Mouse (Mus musculus): ENCODE results near the gene Rpain. TPM values are rescaled to one million over a fixed set of nuclear protein-coding genes. Genes with fewer than 3 reads are reported as not detected.

Gene Rpain
- polyA plus RNA-seq, 1 experiment from 2014 or later = 78.1 TPM

DNA sequence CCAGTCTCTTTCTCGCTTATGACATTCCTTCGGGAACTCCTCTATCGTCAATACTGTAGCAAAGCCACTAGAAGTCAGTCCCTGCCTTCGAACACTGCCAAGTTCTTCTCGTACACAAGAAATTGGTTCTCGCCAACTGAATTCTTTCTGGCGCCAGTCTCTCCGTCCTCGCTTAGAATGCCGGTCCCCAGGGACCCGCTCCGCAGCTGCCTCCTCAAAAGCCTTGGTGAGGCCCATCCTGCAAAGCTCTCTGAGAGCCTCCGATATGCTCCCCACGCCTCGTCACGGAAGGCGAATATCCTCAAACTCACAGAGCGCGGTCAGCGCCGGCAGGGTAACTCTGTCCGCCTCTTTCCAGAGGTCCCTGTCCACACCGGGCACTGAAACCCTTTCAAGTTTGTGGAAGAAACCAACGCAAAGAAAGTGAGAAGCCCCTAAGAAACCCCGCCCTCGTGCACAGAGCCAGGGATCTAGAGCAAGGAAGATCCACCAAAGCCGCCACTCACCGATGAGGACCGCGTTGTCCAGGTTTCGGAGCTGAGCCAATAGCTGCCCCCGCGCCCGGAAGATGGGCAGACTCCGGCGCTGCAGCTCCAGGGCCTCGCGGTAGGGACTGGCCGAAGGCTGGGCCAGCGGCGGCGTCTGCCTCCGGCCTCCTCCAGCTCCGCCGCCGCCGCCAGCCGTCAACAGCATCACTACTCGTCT, 33.8 kb downstream of the Rpain start:
- H3K4me2 ChIP-seq = peak overlapping the region; percentile 92
- H3K36me3 ChIP-seq = peaks cover 38% of the 10 kb centered on the region
- under 1% methylated on average over 49 of the region's 49 CpGs for WGBS

GRCm38 (mm10) chr11:71004316-71004773, 34.3 kb downstream of the Rpain start, which contains the start of gene Dhx33:
Gene Dhx33, minus strand, starts transcription at chr11:71004437.
- ATAC-seq (ENCODE audit: insufficient number of reproducible peaks, insufficient read depth, low FRiP score, low TSS enrichment, low read depth) = peak; percentile 97
- WGBS = under 1% methylated on average over 35 of the region's 35 CpGs

More for the DNA sequence above, 33.8 kb downstream of the Rpain start:
- Histone ChIP-seq H3K27me3 (no peaks in the 10 kb centered on the region), H3K27ac (peak overlapping the region; percentile 77), H3K4me3 (replicated peaks) (peak overlapping the region; percentile 90), H3K9ac (replicated peaks) (peak overlapping the region; percentile 71), H3K4me1 (replicated peaks) (peaks cover 12% of the 10 kb centered on the region), H3K9me3 (no peaks in the 10 kb centered on the region)
- ATAC-seq (ENCODE audit: insufficient number of reproducible peaks, insufficient read depth, low FRiP score, low TSS enrichment, low read depth) = peak; percentile 80

DNA sequence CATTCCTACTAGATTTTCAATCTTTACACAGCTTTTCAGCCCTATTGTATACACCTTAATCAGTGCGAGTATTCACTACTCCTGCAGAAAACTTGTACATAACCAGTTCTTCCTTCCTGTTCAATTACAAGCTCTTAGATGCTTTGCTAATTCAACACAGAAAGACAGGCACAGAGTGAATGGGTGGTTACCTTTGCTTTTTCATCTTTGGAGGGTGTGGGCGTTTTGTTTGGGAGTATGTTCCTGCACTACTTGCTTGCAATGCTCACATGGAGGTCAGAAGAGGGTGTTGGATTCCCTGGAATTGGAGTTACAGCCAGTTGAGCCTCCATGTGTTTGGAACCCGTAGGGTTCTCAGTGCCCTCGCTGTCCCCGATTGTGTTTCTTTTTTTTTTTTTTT, 35.0 kb downstream of the Rpain start:
- H3K9me3 ChIP-seq = no peaks in the 10 kb centered on the region
- H3K36me3 ChIP-seq = peaks cover 37% of the 10 kb centered on the region
- H3K4me2 ChIP-seq = peak overlapping the region; percentile 92
- H3K4me3 ChIP-seq (replicated peaks) = peak overlapping the region; percentile 90; the same call in 1 of the 2 replicates
- no peak for ATAC-seq (ENCODE audit: insufficient number of reproducible peaks, insufficient read depth, low FRiP score, low TSS enrichment, low read depth)
- H3K9ac ChIP-seq (replicated peaks) = no peak overlapping the region
- H3K27me3 ChIP-seq = no peaks in the 10 kb centered on the region
- peaks cover 12% of the 10 kb centered on the region for H3K4me1 ChIP-seq (replicated peaks)
- H3K27ac ChIP-seq = no peak overlapping the region
- 67% methylated on average over 5 of the region's 5 CpGs for WGBS

More at GRCm38 (mm10) chr11:71004316-71004773, 34.3 kb downstream of the Rpain start, which contains the start of gene Dhx33:
- Histone ChIP-seq H3K4me1 (replicated peaks) (peaks cover 12% of the 10 kb centered on the region), H3K36me3 (peaks cover 37% of the 10 kb centered on the region), H3K4me3 (replicated peaks) (peak within 1 kb of the TSS; percentile 90), H3K9ac (replicated peaks) (peak within 1 kb of the TSS; percentile 71), H3K9me3 (no peaks in the 10 kb centered on the region), H3K27me3 (no peaks in the 10 kb centered on the region), H3K27ac (peak within 1 kb of the TSS; percentile 77), H3K4me2 (peak within 1 kb of the TSS; percentile 92)

DNA sequence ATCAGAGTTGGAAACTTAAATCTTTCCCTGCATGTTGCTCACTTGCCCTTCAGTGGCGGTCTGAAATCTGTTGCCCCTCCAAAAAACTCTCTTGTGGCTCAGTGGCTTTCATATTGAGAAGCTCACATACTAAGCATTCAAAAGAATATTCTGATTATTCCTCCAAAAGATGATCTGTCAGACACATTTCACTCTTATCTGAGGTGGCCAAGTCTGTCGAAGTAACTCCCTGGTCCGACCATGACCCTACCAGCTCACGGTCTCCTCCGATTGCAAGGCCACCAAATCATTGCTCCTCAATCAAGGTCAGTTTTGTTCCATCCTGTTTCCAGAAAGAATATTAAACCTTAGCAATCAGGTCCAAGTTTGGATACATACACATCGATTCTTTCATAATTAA, 37.0 kb downstream of the Rpain start:
- 91% methylated on average over 6 of the region's 6 CpGs for WGBS
- no peak for ATAC-seq (ENCODE audit: insufficient number of reproducible peaks, insufficient read depth, low FRiP score, low TSS enrichment, low read depth)
- Histone ChIP-seq H3K4me3 (replicated peaks) (no peak overlapping the region), H3K27me3 (no peaks in the 10 kb centered on the region), H3K4me2 (no peak overlapping the region), H3K36me3 (peaks cover 44% of the 10 kb centered on the region), H3K27ac (no peak overlapping the region), H3K9ac (replicated peaks) (no peak overlapping the region), H3K4me1 (replicated peaks) (peaks cover 12% of the 10 kb centered on the region), H3K9me3 (no peaks in the 10 kb centered on the region)

DNA sequence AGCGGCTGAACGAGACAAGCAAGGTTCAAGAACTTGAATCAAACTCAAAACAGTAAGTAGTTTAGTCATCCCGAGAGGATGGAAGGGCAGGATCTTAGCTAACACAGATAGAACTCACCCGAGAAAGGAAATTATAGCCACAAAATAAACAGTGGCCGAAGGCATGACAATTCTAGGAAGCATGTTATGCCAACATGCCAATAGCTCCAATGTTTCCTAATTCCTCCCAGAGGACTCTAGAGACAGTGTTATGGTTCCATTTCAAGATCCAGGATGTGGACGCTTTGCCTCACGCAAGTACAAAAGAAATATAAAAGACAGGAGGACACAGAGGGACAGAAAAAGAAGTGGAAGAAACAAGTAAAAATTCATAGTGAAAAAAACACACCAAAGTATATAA, 37.8 kb downstream of the Rpain start:
- peaks cover 52% of the 10 kb centered on the region for H3K36me3 ChIP-seq
- no peaks in the 10 kb centered on the region for H3K27me3 ChIP-seq
- no peak overlapping the region for H3K9ac ChIP-seq (replicated peaks)
- 93% methylated on average over 7 of the region's 7 CpGs for WGBS
- no peak for ATAC-seq (ENCODE audit: insufficient number of reproducible peaks, insufficient read depth, low FRiP score, low TSS enrichment, low read depth)
- no peak overlapping the region for H3K27ac ChIP-seq
- no peak overlapping the region for H3K4me2 ChIP-seq
- H3K9me3 ChIP-seq = no peaks in the 10 kb centered on the region
- peaks cover 7% of the 10 kb centered on the region for H3K4me1 ChIP-seq (replicated peaks)
- no peak overlapping the region for H3K4me3 ChIP-seq (replicated peaks)

GRCm38 (mm10) chr11:71008321-71008720, 38.3 kb downstream of the Rpain start:
- Histone ChIP-seq H3K4me1 (replicated peaks) (peaks cover 2% of the 10 kb centered on the region), H3K36me3 (peaks cover 54% of the 10 kb centered on the region), H3K9me3 (no peaks in the 10 kb centered on the region), H3K4me3 (replicated peaks) (no peak overlapping the region), H3K4me2 (no peak overlapping the region), H3K27me3 (no peaks in the 10 kb centered on the region), H3K9ac (replicated peaks) (no peak overlapping the region), H3K27ac (no peak overlapping the region)
- WGBS = 92% methylated on average over 3 of the region's 3 CpGs
- ATAC-seq (ENCODE audit: insufficient number of reproducible peaks, insufficient read depth, low FRiP score, low TSS enrichment, low read depth) = no peak

- Histone ChIP-seq H3K4me1 (replicated peaks) (no peaks in the 10 kb centered on the region; the same call in 1 of the 2 replicates), H3K4me2 (no peak overlapping the region), H3K9me3 (no peaks in the 10 kb centered on the region), H3K36me3 (peaks cover 61% of the 10 kb centered on the region), H3K27me3 (no peaks in the 10 kb centered on the region), H3K27ac (no peak overlapping the region), H3K9ac (replicated peaks) (no peak overlapping the region), H3K4me3 (replicated peaks) (no peak overlapping the region)
- no peak for ATAC-seq (ENCODE audit: insufficient number of reproducible peaks, insufficient read depth, low FRiP score, low TSS enrichment, low read depth)
- WGBS = 96% methylated on average over 7 of the region's 7 CpGs
Measured at GRCm38 (mm10) chr11:71012743-71013142, 42.7 kb downstream of the Rpain start.

DNA sequence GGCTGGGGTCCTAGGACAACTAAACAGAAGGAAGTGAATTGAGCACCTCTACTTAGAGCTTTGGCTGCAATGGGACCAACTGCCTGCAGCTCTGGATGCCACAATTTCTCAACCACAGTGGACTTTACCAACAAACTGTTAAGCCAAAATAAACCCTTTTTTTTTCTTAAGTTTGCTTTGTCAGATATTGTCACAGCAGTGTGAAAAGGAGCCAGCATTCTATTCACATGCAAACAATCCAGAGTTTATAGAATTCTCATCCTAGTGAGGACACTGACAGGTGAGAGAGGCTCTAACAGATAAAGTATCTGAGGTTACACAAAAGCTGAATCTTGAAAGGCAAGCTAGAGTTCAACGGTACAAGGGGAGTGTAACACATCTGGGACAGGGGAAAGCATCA, 47.0 kb downstream of the Rpain start:
- H3K9ac ChIP-seq (replicated peaks) = no peak overlapping the region
- WGBS = 88% methylated on average over 1 of the region's 1 CpGs
- H3K4me1 ChIP-seq (replicated peaks) = peaks cover 14% of the 10 kb centered on the region
- no peak for ATAC-seq (ENCODE audit: insufficient number of reproducible peaks, insufficient read depth, low FRiP score, low TSS enrichment, low read depth)
- no peak overlapping the region for H3K27ac ChIP-seq
- H3K36me3 ChIP-seq = peaks cover 35% of the 10 kb centered on the region
- no peaks in the 10 kb centered on the region for H3K9me3 ChIP-seq
- H3K27me3 ChIP-seq = no peaks in the 10 kb centered on the region
- no peak overlapping the region for H3K4me2 ChIP-seq
- H3K4me3 ChIP-seq (replicated peaks) = no peak overlapping the region

DNA sequence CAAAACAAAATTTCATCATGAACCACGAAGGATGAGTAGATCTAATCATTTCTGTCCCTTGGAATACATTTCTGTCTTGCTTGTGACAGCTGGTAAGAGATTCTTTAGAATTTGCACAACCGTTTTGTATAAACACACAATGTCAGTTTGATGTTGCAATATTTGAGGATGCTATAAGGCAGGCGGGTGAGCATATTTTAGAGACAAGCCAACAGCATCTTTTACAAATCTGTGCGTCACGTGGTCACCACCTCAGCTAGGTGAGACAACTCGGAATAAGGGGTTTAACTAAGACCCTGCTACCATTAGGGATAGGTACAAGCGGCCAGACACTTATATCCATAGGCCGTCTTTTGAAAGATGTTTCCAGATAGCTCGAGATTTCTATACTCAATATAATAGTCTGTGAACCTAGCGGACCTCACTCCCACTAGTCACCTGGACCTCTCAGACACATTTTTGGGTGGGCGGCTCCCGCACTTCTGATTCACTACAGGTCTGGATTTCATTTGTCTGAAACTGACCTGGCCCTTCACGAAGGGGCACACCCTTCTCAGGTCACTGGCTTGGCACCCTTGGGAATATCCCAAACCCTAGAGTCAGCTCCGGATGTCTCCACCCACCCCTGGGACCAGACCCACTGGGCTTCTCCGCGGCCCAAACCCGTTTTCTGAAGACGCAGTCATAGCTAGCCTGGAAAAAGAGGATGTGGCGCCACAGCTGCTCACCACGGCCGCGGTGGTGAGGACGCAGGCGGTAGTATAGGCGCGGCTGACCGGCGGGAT, 48.6 kb downstream of the Rpain start:
- peaks cover 14% of the 10 kb centered on the region for H3K4me1 ChIP-seq (replicated peaks)
- H3K36me3 ChIP-seq = peaks cover 36% of the 10 kb centered on the region
- H3K27me3 ChIP-seq = no peaks in the 10 kb centered on the region
- H3K9me3 ChIP-seq = no peaks in the 10 kb centered on the region
- peak; percentile 17; the same call in 1 of the 2 replicates for ATAC-seq (ENCODE audit: insufficient number of reproducible peaks, insufficient read depth, low FRiP score, low TSS enrichment, low read depth)
- peak overlapping the region; percentile 91 for H3K4me3 ChIP-seq (replicated peaks)
- H3K9ac ChIP-seq (replicated peaks) = peak overlapping the region; percentile 91
- 6% methylated on average over 28 of the region's 28 CpGs for WGBS
- peak overlapping the region; percentile 78; the same call in 1 of the 2 replicates for H3K27ac ChIP-seq
- peak overlapping the region; percentile 68 for H3K4me2 ChIP-seq

GRCm38 (mm10) chr11:71019201-71020068, 49.4 kb downstream of the Rpain start, which contains the start of the genes Mis12 and Derl2:
Gene Mis12, plus strand, starts transcription at chr11:71019611.
Gene Derl2, minus strand, starts transcription at chr11:71019841.
- Histone ChIP-seq H3K4me3 (replicated peaks) (peak within 1 kb of the TSS; percentile 91), H3K27ac (peak within 1 kb of the TSS; percentile 96), H3K27me3 (no peaks in the 10 kb centered on the region), H3K9me3 (no peaks in the 10 kb centered on the region), H3K4me1 (replicated peaks) (peaks cover 14% of the 10 kb centered on the region), H3K36me3 (peaks cover 35% of the 10 kb centered on the region), H3K9ac (replicated peaks) (peak within 1 kb of the TSS; percentile 91), H3K4me2 (peak within 1 kb of the TSS; percentile 91)
- WGBS = under 1% methylated on average over 71 of the region's 71 CpGs
- peak; percentile 100 for ATAC-seq (ENCODE audit: insufficient number of reproducible peaks, insufficient read depth, low FRiP score, low TSS enrichment, low read depth)
